In genomic region chr3:41502161-41502560, GRCm38 (mm10) we compare ENCODE assay signal across 28 mouse cellular contexts.
"Had no signal": no experiment of that assay in that cellular context is flagged by ENCODE, and none has a peak within 500 bp of the region (broad histone marks: within the 10 kb centered on the region; RNA-seq: fewer than 3 reads in every experiment).

No protein-coding gene starts in this region.

- H3K27ac ChIP-seq: heart, embryonic 13.5 days; heart, embryonic 15.5 days; hindbrain, embryonic 10.5 days; hindbrain, embryonic 12.5 days; hindbrain, embryonic 13.5 days; hindbrain, embryonic 14.5 days; hindbrain, embryonic 15.5 days; hindbrain, postnatal 0 days; intestine, embryonic 15.5 days; kidney, embryonic 15.5 days; kidney, postnatal 0 days; layer of hippocampus, adult 2 months; left cerebral cortex, adult 2 months had no signal

- DNase-seq: heart, postnatal 10 days; heart, postnatal 14 days; kidney, adult 11 months; kidney, adult 18-20 months; kidney, adult 2 months; kidney, adult 8-10 months; kidney, adult 9 months; kidney, postnatal 10 days; kidney, postnatal 14 days; kidney, postnatal 25 days; kidney, postnatal 36 days; kidney, postnatal 4 days; layer of hippocampus, adult 9-11 months; layer of hippocampus, postnatal 36 days had no signal

- H3K36me3 ChIP-seq: heart, embryonic 12.5 days; heart, embryonic 13.5 days; heart, embryonic 15.5 days; hindbrain, embryonic 10.5 days; hindbrain, embryonic 12.5 days; hindbrain, embryonic 13.5 days; hindbrain, embryonic 15.5 days; intestine, embryonic 15.5 days; kidney, embryonic 15.5 days had no signal

- H3K27me3 ChIP-seq: heart, embryonic 12.5 days; heart, embryonic 13.5 days; heart, embryonic 15.5 days; hindbrain, embryonic 12.5 days; hindbrain, embryonic 13.5 days; hindbrain, embryonic 15.5 days; intestine, embryonic 15.5 days; kidney, embryonic 15.5 days had no signal

- H3K9me3 ChIP-seq: heart, embryonic 13.5 days; heart, embryonic 15.5 days; hindbrain, embryonic 10.5 days; hindbrain, embryonic 12.5 days; hindbrain, embryonic 13.5 days; hindbrain, embryonic 15.5 days; intestine, embryonic 15.5 days; kidney, embryonic 15.5 days had no signal

- H3K4me3 ChIP-seq: heart, embryonic 12.5 days; heart, embryonic 13.5 days; heart, embryonic 15.5 days; hindbrain, embryonic 10.5 days; hindbrain, embryonic 12.5 days; hindbrain, embryonic 13.5 days; hindbrain, embryonic 15.5 days; intestine, embryonic 15.5 days; kidney, embryonic 15.5 days; layer of hippocampus, adult 2 months; left cerebral cortex, adult 2 months had no signal

- H3K4me1 ChIP-seq: heart, embryonic 15.5 days; hindbrain, embryonic 12.5 days; hindbrain, embryonic 13.5 days; hindbrain, embryonic 15.5 days; intestine, embryonic 15.5 days had no signal
